Mouse (Mus musculus) B cell, adult 2 months (primary cell): ENCODE measurements around the gene Sdhaf1.
A peak's percentile ranks its signal among the peaks of the same experiment; 100 is the strongest.

Source experiments
- DNase-seq, 2 experiments: peaks; one replicate each; pipeline ENCODE4 v3.0.0; 2022

The Sdhaf1 gene

DNA sequence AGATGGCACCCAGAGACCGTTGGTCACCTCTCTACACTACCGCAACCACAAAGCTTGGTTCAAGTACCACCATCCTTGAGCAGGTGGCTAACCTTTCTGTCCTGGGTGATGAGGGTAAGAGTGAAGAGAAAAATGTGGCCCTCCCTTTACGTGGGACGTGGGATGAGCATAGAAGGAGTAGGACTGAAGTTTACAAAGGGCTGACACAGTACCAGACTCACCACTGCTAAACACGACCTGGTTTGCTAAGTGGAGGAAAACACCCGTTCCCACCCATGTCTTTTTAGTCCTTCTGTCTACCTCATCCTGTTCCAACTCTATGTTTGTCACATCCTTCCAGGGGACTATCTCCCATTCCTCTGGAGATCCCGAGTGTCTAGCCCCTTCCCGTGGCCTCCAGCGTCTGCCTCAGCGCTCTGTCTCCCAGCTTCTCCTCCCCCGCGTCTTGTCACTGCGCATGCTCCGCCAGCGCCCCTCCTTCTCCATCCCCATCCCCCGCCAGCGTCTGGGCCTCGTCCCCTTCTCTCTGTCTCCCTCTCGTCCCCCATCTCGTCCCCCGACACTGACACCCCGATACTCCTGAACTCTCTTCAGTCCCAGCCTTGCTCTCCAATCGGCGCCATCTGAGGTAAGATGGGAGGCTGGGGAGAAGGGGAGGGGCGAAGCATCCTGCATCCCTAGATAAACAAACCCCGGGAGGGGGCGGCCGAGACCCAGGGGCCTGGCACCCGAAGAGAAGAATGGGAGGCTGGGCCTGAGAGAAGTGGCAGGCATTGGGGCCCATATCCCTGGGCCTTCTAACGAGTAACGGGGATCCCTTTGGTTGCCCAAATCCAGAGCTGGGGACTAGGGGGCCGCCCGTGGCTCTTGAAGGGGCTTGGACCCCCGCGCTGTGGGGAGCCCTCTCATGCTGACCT, 32.2 kb downstream of the Sdhaf1 start, which contains the start of gene Clip3:
Clip3 (plus strand) TSS at position 514 of the 917 bp plus-strand sequence.
- no peak for DNase-seq

DNA sequence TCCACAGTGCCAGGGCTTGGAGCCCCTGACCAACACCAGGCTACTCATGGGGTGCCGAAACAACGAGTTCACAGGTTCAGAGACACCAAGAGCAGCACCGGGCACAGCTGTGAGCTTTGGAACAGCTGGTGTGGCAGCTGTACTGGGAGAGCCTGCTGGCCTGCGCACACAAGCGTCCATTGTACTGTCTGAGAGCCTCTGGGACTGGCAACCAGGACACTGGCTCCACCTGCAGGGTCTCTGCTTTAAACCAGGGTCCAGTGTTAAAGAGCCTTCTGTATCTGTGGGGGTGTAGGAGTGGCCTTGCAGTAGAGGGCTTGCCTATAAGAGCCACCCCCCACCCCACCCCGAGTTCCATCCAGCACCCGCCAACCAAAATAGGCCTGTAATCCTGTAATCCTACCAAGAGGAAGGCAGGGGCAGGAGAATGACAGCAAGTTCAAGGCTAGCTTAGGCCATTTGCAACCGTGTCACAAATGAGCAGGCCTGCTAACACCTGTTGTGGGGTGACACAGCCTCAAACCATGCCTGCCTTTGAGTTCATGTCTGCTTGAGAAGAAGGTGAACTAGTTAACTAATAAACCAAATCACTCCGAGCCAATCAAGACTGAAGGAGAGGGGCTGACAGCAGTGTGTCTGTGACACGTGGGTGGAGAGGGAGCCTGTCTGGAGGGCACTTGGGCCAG, 33.8 kb downstream of the Sdhaf1 start:
- DNase-seq: no peak

DNA sequence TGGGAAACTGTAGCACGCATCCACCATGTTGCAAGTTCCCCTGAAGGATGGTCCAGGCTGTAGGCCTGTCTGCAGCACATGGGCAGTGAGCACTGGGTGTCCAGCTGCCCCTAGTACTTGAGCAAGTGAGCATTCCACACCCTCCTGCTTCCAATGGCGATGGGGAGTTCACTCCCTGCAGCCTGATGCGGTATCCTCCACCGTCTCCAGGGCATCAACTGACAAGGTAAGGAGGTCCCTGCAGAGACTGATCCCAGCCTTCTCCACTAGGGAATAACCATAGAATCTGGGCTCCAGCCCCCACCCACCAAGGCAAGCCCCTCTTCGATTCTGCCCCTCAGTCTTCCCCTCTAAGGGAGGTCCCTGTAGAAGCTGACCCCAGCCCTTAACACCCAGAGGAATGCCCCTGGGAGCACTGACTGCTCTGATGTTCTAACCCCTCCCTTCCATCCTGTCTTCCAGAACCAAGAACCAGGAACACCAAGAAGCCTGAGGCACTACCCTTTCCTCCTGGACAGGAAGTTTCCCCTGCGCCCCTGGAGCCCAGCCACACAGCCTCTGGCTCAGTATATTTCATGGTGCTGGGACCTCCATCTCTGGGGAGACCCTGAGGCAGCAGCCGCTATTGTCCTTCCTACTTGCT, 34.5 kb downstream of the Sdhaf1 start:
- no peak for DNase-seq

DNA sequence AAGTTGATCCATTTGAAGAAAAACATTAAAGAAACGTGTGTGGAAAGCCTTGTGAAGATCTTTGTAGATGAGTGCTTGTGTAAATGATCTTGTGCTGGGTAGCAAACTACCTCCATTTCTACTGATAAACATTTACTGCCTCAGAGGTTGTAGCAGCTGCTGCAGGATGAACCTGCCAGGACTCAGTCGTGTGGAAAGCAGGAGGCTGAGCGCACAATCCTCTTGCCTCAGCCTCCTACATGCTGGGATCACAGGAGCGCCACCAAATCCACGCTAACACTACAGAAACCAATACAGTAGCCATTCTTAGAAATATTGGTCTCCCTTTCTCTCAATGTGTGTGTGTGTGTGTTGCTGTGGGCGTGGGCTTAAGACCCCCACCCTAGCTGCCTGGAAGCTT, 35.6 kb downstream of the Sdhaf1 start:
- no peak for DNase-seq

DNA sequence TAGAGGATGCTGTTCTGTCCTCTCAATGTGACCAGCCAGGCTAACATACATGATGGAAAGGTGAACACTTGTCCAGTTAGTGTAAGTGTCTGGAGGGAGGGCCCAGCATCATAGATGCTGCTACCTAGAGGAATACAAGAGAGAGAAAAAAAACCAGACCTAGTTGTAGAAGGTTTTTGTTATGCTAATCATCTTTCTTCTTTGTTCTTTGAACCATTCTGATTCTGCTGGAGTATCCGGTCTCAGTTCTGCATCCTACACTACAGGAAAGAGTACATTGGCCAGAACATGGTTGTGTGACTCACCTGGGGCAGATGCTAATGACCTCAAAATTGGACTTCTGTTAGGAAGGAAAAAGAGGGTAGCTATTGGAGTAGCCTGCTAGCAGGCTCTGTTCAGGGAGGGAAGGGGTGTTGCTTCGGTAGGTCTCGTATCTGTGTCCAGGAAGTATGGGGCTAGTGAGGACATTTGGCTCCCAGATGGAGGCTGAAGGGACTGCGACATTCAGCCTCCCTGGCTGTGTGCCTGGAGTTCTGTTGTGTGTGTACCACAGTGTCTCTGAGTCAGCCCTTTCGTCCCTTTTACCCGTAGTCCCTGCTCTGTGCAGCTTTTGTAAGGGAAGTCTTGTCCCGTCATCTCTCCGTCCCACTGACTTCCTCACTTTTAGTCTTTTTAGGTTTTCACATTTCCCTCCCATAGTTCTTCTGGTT, 36.8 kb downstream of the Sdhaf1 start:
- DNase-seq: no peak

DNA sequence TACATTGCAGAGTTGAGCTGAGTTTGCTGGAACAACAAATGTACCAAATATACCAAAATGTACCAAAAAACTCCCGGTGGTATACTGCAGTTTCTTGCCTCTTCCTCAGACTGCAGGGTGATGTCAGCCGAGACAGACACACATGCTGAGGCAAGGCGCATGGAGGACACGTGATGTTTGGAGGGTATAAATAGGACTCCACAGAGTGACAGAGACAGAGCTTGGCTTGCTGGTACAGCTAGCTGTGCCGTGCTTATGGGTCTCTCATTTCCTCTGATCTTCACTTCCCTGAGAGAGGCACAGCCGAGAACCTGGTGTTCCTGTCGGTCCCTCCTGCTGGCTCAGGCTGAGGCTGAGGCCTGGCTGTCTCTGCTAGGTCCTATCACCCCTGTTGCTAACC, 41.0 kb downstream of the Sdhaf1 start:
- no peak for DNase-seq

DNA sequence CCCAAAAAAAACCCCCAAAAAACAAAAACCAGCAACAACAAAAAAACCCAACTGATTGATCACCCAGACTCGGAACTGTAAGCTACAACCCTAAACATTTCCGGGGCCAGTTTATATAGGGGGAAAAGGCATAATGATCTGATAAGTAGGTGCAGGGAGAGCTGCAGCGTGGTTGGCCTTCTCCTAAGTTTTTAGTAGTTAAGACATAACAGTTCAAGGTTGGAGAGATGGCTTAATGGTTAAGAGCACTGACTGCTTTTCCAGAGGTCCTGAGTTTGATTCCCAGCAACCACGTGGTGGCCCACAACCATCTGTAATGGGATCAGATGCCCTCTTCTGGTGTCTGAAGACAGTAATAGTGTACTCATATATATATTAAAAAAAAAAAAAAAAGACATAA, 42.2 kb downstream of the Sdhaf1 start:
- no peak for DNase-seq

DNA sequence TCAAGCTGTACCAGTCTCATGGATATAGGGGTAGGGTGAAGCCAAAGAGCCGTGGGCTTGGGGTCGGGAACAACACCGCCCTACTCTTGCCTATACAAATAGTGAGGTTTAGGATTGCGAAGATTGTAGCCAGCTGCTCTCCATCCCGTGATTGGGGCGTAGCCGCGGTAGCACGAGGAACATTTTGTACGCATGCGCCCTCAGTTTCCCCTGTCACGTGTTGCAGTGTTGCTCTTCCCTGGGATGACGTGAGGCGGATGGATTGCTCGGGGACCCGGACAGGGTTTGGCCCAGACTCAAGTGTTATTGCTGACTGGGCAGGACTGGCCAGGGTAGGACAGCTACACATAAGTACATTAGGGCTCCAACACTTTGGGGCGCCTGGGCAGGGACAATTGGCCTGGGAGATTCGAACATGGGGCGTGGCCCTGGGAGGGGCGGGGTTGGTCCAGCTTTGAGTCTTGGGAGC, 43.0 kb downstream of the Sdhaf1 start:
- DNase-seq: peak; percentile 82 to 83

DNA sequence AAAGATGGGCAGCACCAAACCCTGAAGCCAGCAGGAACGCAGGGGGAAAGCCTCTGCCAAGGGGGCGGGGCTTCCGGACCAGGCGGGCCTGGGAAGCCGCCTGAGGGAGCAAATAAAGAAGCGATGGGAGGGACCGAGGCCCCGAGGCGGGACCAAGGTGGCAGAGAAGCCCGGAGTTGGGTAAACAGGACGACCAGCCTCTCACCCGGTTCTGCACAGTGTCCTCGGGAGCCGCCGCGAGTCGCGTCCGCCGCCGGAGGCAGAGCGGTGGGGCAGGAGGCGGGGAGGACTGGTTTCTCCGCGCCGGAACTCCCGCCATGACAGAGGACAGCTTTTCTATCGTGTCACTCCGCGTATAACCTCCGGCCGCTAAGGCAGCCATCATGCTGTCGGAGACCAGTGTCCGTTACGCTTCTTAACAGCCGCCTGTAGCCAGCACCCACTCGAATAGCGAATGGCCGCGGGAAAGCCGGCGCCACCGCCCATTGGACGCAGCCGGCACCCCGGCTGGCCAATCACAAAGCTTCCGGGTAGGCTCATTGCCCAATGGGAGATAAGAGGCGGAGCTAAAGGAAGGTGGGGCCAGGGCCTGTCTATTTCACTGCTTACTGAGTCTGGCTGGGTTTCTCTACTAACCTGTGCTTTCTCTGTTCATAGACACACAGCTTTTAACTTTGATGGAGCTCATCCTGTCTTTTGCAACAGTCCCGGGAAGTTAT, 43.6 kb downstream of the Sdhaf1 start, which contains the start of the genes Thap8 and Wdr62:
Thap8 (plus strand) TSS at position 144 of the 719 bp plus-strand sequence.
Wdr62 (minus strand) TSS at position 469 of the 719 bp plus-strand sequence.
- DNase-seq: peak; percentile 92

DNA sequence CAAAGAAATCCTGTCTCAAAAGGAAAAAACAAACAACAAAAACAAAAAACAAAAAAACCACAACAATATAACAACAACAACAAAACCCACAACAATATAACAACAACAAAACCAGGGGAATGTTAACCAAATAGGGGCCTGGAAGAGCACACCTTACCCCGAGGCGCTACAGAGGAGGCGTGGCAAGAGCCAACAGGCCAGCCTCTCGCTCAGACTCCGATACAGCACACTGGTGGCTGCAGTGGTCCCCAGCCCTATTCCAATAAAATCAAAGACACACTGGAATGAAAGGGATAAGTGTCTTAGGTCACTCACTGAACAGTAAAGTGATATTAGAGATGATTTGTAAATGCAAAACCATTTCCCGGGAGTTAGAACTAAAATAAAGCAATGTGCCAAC, 44.2 kb downstream of the Sdhaf1 start:
- peak in 1 of 2 experiments; percentile 7 for DNase-seq

DNA sequence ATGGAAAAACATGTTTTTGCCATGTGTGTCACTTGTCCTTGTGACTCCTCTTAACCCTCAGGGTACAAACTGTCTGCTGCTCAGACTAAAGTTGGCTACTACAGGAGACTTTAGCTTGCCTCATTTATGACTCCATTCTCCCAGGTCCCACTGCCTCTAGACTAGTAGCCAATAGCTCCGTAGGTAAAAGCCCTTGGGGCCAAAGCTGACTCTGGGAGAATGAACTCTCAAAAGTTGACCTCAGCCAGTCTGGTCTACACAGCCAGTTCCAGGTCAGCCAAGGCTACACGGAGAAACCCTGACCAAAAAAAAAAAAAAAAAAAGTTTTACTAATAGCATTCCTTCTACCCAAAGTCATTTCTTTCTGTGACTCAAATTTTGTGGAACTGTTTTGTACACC, 44.8 kb downstream of the Sdhaf1 start:
- DNase-seq: no peak

DNA sequence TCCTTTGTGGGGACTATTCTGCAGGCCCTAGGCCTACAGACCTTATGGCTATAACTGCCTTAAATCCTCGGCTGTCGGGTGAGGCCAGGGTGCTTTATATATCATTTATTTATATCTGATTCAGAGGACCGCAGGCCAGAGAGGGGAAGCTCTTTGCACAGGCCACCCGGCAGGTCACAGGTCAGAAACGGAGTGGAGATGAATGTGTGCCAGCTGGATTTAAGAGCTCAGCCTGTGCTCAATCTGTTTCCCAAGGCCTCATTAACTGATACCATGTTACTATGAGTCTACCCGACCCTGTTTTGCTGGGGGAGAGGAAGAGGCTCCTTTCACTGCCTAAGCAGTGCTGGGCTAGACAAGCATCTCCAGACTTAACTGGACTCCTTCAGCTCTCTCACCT, 49.3 kb downstream of the Sdhaf1 start:
- no peak for DNase-seq
